Mouse (Mus musculus): ENCODE data around the gene Mfsd2a. TPM values are rescaled to one million over a fixed set of nuclear protein-coding genes. Genes with fewer than 3 reads are reported as not detected.

Gene Mfsd2a
- polyA plus RNA-seq, 1 experiment: 7.5 TPM

DNA sequence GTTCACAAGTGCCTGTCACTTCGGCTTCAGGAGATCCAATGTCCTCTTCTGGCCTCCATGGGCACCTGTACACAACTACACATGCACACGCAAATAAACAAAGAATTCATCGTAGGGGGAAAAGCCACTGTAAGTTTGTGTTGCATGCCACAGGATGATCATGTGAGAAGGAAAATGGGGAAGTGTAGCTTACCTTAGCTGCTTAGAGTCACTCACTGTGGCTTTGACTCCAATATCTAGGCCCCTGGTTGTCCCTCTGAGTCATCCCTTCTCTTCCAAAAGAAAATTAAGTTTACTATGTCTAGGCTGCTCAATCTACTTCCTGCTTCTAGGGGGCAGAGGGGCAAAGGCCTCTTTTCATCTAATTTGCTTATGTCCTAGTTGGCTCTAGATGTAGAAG lies 57.3 kb downstream of the Mfsd2a start:
- Histone ChIP-seq H3K4me2 (ENCODE audit: low read depth) (no peak overlapping the region), H3K79me2 (ENCODE audit: control insufficient read depth, insufficient read depth) (no peaks in the 10 kb centered on the region), H3K27me3 (ENCODE audit: control insufficient read depth, insufficient read depth, insufficient read length) (no peaks in the 10 kb centered on the region), H3K4me3 (no peak overlapping the region), H3ac (ENCODE audit: control insufficient read depth, insufficient read length) (no peak overlapping the region), H3K36me3 (ENCODE audit: control insufficient read depth, insufficient read depth) (no peaks in the 10 kb centered on the region)
- TF ChIP-seq REST (IDR thresholded peaks at IDR 0.05; ENCODE audit: insufficient read depth, insufficient read length): no peak

DNA sequence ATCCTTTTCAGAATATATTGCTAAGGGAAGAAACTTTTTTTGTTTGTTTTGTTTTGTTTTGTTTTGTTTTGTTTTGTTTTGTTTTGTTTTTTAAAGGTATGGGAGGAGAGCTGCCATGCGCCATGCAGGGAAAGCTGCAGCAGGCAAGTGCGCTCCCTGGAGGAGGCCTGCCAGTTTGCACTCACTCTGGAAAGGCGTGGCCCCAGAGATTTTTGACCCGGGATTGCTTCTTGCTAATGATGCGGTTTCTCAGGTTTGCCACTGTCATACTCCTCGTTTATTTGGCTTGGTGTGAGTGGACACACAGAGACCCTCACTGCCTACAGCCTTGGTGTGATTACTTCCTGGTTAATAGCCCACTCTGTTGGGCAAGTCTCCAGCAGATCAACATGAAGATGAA lies 58.8 kb downstream of the Mfsd2a start:
- H3K36me3 ChIP-seq (ENCODE audit: control insufficient read depth, insufficient read depth): no peaks in the 10 kb centered on the region
- H3K4me3 ChIP-seq: no peak overlapping the region
- H3K79me2 ChIP-seq (ENCODE audit: control insufficient read depth, insufficient read depth): no peaks in the 10 kb centered on the region
- no peak overlapping the region for H3ac ChIP-seq (ENCODE audit: control insufficient read depth, insufficient read length)
- TF ChIP-seq CEBPB (IDR thresholded peaks at IDR 0.05; ENCODE audit: insufficient read depth, poor library complexity, severe bottlenecking) (no peak), SRF (IDR thresholded peaks at IDR 0.05; ENCODE audit: control insufficient read depth, insufficient read length, low read depth) (no peak), POLR2AphosphoS2 (IDR thresholded peaks at IDR 0.05; ENCODE audit: insufficient read length, low read depth) (no peak), MYOG (IDR thresholded peaks at IDR 0.05; ENCODE audit: control insufficient read depth in 1 of 3, insufficient read depth in 1 of 3, insufficient read length in 2 of 3, low read depth in 2 of 3) (no peak), MYOD1 (IDR thresholded peaks at IDR 0.05; ENCODE audit: control insufficient read depth in 1 of 3, insufficient read length in 2 of 3, low read depth in 2 of 3) (no peak), TCF3 (IDR thresholded peaks at IDR 0.05; ENCODE audit: insufficient read length, low read depth) (no peak), POLR2A (IDR thresholded peaks at IDR 0.05; ENCODE audit: insufficient read length, low read depth) (no peak), E2F4 (IDR thresholded peaks at IDR 0.05; ENCODE audit: insufficient read depth) (no peak)
- peaks cover 6% of the 10 kb centered on the region for H3K27me3 ChIP-seq (ENCODE audit: control insufficient read depth, insufficient read depth, insufficient read length)
- H3K4me2 ChIP-seq (ENCODE audit: low read depth): no peak overlapping the region

DNA sequence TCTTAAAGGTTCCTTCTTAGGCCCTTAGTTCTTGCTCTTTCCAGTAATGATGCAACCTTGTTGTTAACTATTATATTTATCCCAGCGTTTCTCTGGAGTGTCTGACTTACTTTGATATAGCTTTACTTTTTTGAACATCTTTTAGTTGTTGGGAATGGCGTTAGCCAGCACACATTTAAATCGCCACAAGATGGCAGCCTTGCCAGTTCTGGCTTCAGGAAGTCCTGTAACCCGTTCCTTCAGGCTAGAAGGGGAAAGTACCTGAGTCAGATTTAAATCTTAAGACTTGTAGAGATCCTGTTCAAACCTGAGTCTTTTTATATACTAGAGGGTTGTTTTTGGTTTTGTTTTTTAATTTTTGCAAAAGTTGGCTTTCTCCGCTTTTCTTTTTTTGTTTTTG lies 62.7 kb downstream of the Mfsd2a start:
- H3K4me3 ChIP-seq: no peak overlapping the region
- no peak overlapping the region for H3ac ChIP-seq (ENCODE audit: control insufficient read depth, insufficient read length)
- H3K27me3 ChIP-seq (ENCODE audit: control insufficient read depth, insufficient read depth, insufficient read length): peaks cover 6% of the 10 kb centered on the region
- no peaks in the 10 kb centered on the region for H3K79me2 ChIP-seq (ENCODE audit: control insufficient read depth, insufficient read depth)
- TF ChIP-seq MAX (IDR thresholded peaks at IDR 0.05; ENCODE audit: low read depth): no peak
- TF ChIP-seq MYOD1 (IDR thresholded peaks at IDR 0.05; ENCODE audit: control insufficient read depth in 1 of 3, insufficient read length in 2 of 3, low read depth in 2 of 3): no peak
- TF ChIP-seq TCF12 (IDR thresholded peaks at IDR 0.05; ENCODE audit: insufficient read depth, poor library complexity, severe bottlenecking): no peak
- TF ChIP-seq SRF (IDR thresholded peaks at IDR 0.05; ENCODE audit: control insufficient read depth, insufficient read length, low read depth): no peak
- no peak for TF ChIP-seq CEBPB (IDR thresholded peaks at IDR 0.05; ENCODE audit: insufficient read depth, poor library complexity, severe bottlenecking)
- no peak for TF ChIP-seq E2F4 (IDR thresholded peaks at IDR 0.05; ENCODE audit: insufficient read depth)
- TF ChIP-seq REST (IDR thresholded peaks at IDR 0.05; ENCODE audit: insufficient read depth, insufficient read length): no peak
- no peak for TF ChIP-seq POLR2A (IDR thresholded peaks at IDR 0.05; ENCODE audit: insufficient read length, low read depth)
- no peak for TF ChIP-seq USF1 (IDR thresholded peaks at IDR 0.05; ENCODE audit: low read depth)
- TF ChIP-seq POLR2AphosphoS2 (IDR thresholded peaks at IDR 0.05; ENCODE audit: insufficient read length, low read depth): no peak
- H3K4me2 ChIP-seq (ENCODE audit: low read depth): no peak overlapping the region
- no peaks in the 10 kb centered on the region for H3K36me3 ChIP-seq (ENCODE audit: control insufficient read depth, insufficient read depth)

DNA sequence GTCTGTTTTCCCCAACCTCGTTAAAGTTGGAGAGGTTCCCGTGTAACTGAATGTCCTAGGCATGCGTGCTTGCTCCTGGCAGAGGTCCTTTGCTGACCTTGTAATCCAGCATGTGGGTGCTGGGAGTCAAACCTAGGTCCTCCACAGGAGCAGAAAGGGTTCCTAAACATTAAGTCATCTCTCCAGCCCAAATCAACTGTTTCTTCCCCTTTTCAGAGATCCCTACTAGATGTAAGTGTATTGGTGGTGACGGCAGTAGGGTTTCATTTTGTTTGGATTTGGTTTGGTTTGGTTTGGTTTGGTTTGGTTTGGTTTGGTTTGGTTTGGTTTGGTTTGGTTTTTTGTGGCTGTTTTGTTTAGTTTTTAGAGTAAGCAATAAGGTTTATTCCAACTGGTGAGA lies 63.2 kb downstream of the Mfsd2a start:
- Histone ChIP-seq H3K4me2 (ENCODE audit: low read depth) (no peak overlapping the region), H3K79me2 (ENCODE audit: control insufficient read depth, insufficient read depth) (no peaks in the 10 kb centered on the region), H3K36me3 (ENCODE audit: control insufficient read depth, insufficient read depth) (no peaks in the 10 kb centered on the region), H3ac (ENCODE audit: control insufficient read depth, insufficient read length) (no peak overlapping the region), H3K27me3 (ENCODE audit: control insufficient read depth, insufficient read depth, insufficient read length) (peaks cover 6% of the 10 kb centered on the region), H3K4me3 (no peak overlapping the region)
- TF ChIP-seq USF1 (IDR thresholded peaks at IDR 0.05; ENCODE audit: low read depth) (no peak), POLR2A (IDR thresholded peaks at IDR 0.05; ENCODE audit: insufficient read length, low read depth) (no peak), SRF (IDR thresholded peaks at IDR 0.05; ENCODE audit: control insufficient read depth, insufficient read length, low read depth) (no peak), REST (IDR thresholded peaks at IDR 0.05; ENCODE audit: insufficient read depth, insufficient read length) (no peak), E2F4 (IDR thresholded peaks at IDR 0.05; ENCODE audit: insufficient read depth) (no peak), MYOD1 (IDR thresholded peaks at IDR 0.05; ENCODE audit: control insufficient read depth in 1 of 3, insufficient read length in 2 of 3, low read depth in 2 of 3) (no peak), TCF12 (IDR thresholded peaks at IDR 0.05; ENCODE audit: insufficient read depth, poor library complexity, severe bottlenecking) (no peak), MAX (IDR thresholded peaks at IDR 0.05; ENCODE audit: low read depth) (no peak), CEBPB (IDR thresholded peaks at IDR 0.05; ENCODE audit: insufficient read depth, poor library complexity, severe bottlenecking) (no peak)

Other genes starting within 250 kb of the Mfsd2a start
- 49.9 TPM for gene Ppt1, start 124.9 kb downstream of the Mfsd2a start, polyA plus RNA-seq (2012; fragmentation: generic; extraction: Trizol)
- 167 TPM for gene Cap1, start 75.1 kb downstream of the Mfsd2a start, polyA plus RNA-seq (2012; fragmentation: generic; extraction: Trizol)
- 9.6 TPM for gene Mycl, start 34.5 kb upstream of the Mfsd2a start, polyA plus RNA-seq (2012; fragmentation: generic; extraction: Trizol)
- gene Trit1, start 55.4 kb upstream of the Mfsd2a start, polyA plus RNA-seq (2012; fragmentation: generic; extraction: Trizol): 14.2 TPM
- gene Bmp8b, start 144.0 kb upstream of the Mfsd2a start, polyA plus RNA-seq (2012; fragmentation: generic; extraction: Trizol): 0.02 TPM
- not detected for gene Oxct2b, start 155.1 kb upstream of the Mfsd2a start, polyA plus RNA-seq (2012; fragmentation: generic; extraction: Trizol)
- 65.0 TPM for gene Ppie, start 178.8 kb upstream of the Mfsd2a start, polyA plus RNA-seq (2012; fragmentation: generic; extraction: Trizol)
- gene Hpcal4, start 222.0 kb upstream of the Mfsd2a start, polyA plus RNA-seq (2012; fragmentation: generic; extraction: Trizol): not detected
- gene Nt5c1a, start 240.3 kb upstream of the Mfsd2a start, polyA plus RNA-seq (2012; fragmentation: generic; extraction: Trizol): not detected

Measured in myocyte (in vitro differentiated cells).